9 mouse cellular contexts compared by ENCODE assay signal in the genomic region with DNA sequence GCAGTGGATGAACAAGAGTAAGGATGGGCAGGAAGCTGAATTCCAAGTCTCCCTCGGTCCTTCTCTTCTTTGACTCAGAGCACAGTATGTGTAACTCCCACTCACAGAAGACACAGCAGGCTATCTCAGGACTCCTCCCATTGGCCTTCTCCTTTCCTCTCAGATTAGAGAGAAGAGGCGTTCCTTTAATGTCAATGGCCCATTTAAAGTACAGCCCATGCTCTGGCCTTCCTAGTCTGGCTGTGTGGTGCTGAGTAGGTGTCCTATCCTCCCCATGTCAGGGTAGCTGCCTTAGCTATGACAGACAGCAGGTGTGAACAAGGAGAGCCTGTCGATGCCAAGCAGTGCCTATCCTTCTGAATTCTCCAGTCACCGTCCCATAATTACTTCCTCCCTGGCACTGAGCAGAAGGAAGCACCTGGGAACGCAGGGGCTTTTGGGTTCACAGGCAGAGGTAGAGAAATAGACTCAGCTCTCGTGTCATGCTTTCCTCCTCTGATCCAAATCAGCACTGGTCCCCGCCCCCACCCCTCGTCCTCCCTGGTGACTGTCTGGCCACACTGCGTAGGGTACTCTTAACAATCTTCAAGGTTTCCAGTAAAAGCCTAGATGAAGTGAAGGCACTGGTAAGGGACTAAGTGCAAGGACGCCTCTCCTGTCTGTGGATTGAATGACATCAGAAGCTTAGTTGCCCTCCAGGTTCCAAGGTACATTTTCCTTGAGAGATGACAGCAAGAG.
DNase-seq lines count a peak whose midpoint lies in the region; ATAC-seq lines count a peak whose summit lies in the region.
"Had no signal": no experiment of that assay in that cellular context is flagged by ENCODE, and none has a peak within 500 bp of the region (broad histone marks: within the 10 kb centered on the region; RNA-seq: fewer than 3 reads in every experiment).

No protein-coding gene starts in this region.

- peak; percentile 51 for ATAC-seq in common myeloid progenitor, adult 5-6 weeks (replicated peaks; ENCODE audit: low read depth, poor library complexity, severe bottlenecking)
- peak; percentile 43 to 54 for ATAC-seq in hematopoietic stem cell, adult 5-6 weeks (replicated peaks in 1 of 2; ENCODE audit: insufficient read depth in 1 of 2, low FRiP score in 2 of 2, low TSS enrichment in 1 of 2, low read depth in 1 of 2, poor library complexity in 2 of 2, severe bottlenecking in 2 of 2)
- peak; percentile 54; the same call in 1 of the 2 replicates for ATAC-seq in megakaryocyte-erythroid progenitor cell, adult 5-6 weeks (replicated peaks; ENCODE audit: low FRiP score, low TSS enrichment, poor library complexity, severe bottlenecking)

- intact Hi-C loops in heart, postnatal 10 days (cut with DNase I): no loop called here

- peak; percentile 75 for DNase-seq in heart, adult 11 months
- no peak for DNase-seq in heart, postnatal 10 days
- no peak for DNase-seq in cerebellum, adult 9-11 months
- DNase-seq in kidney, postnatal 10 days: no peak
- DNase-seq in urinary bladder, postnatal 36 days (ENCODE audit: low spot score in 2 of 2): no peak
- DNase-seq: kidney, postnatal 14 days had no signal
